Mouse (Mus musculus): ENCODE data around the gene Dppa5a.
"Not testable (repeated sequence)": the region's sequence is repeated elsewhere in the genome, so short reads cannot be mapped to it uniquely, and the experiment has no call there.

- not testable (repeated sequence) for TF ChIP-seq POLR2A (IDR thresholded peaks at IDR 0.05; ENCODE audit: low read depth, low read length); CTCF (IDR thresholded peaks at IDR 0.05; ENCODE audit: extremely low read depth, insufficient read depth, insufficient read length, insufficient replicate concordance)
Measured at GRCm38 (mm10) chr9:78348206-78349004, 19.6 kb downstream of the Dppa5a start.

All from spleen, adult 2 months (tissue).